Mouse (Mus musculus) E14TG2a.4 (cell line): ENCODE data around the gene Fam19a2.

ENCODE experiments used
- H3K27me3 ChIP-seq: 2 replicates; pipeline ENCODE4 v1.6.1; 2014; ENCODE audit warnings: low read length, control low read depth; ENCODE audit not compliant: insufficient read depth
- H3K36me3 ChIP-seq: 2 replicates; pipeline ENCODE4 v1.6.1; 2014; ENCODE audit warnings: low read length, control low read depth; ENCODE audit not compliant: insufficient read depth
- H3K4me1 ChIP-seq: replicated peaks from 2 replicates; pipeline ENCODE4 v1.6.1; 2014; ENCODE audit warnings: low read depth, low read length, control low read depth
- H3K4me3 ChIP-seq: replicated peaks from 2 replicates; pipeline ENCODE4 v1.5.1; 2014; ENCODE audit warnings: mild to moderate bottlenecking, low read length
- H3K9me3 ChIP-seq: 2 replicates; pipeline ENCODE4 v1.6.1; 2014; ENCODE audit warnings: low read length, control low read depth
- CTCF ChIP-seq: conservative IDR thresholded peaks from 2 replicates; pipeline ENCODE4 v1.5.1; 2014; ENCODE audit warnings: low read length
- NANOG ChIP-seq: IDR thresholded peaks from 2 replicates; pipeline ENCODE4 v1.6.1; 2014; ENCODE audit warnings: borderline replicate concordance, low read length, mixed read lengths
- POU5F1 ChIP-seq: IDR thresholded peaks from 2 replicates; pipeline ENCODE4 v1.6.1; 2014; ENCODE audit warnings: low read length, borderline replicate concordance

The Fam19a2 gene

GRCm38 (mm10) chr10:123357010-123357409 lies 93.2 kb downstream of the Fam19a2 start:
- Histone ChIP-seq H3K36me3 (no peaks in the 10 kb centered on the region), H3K9me3 (no peaks in the 10 kb centered on the region), H3K27me3 (peaks cover 2% of the 10 kb centered on the region; the same call in 1 of the 2 replicates), H3K4me1 (no peaks in the 10 kb centered on the region), H3K4me3 (peak overlapping the region; percentile 23; the same call in 1 of the 2 replicates)
- TF ChIP-seq POU5F1: no peak
- TF ChIP-seq NANOG: no peak
- no peak for TF ChIP-seq CTCF

- Histone ChIP-seq H3K4me3 (no peak overlapping the region), H3K9me3 (no peaks in the 10 kb centered on the region), H3K36me3 (no peaks in the 10 kb centered on the region), H3K27me3 (peaks cover 2% of the 10 kb centered on the region; the same call in 1 of the 2 replicates), H3K4me1 (no peaks in the 10 kb centered on the region)
- TF ChIP-seq CTCF: no peak
- TF ChIP-seq NANOG: no peak
- TF ChIP-seq POU5F1: no peak
These were observed 96.7 kb downstream of the Fam19a2 start for GRCm38 (mm10) chr10:123360492-123360891.

GRCm38 (mm10) chr10:123364628-123365027 lies 100.8 kb downstream of the Fam19a2 start:
- TF ChIP-seq CTCF: no peak
- Histone ChIP-seq H3K27me3 (no peaks in the 10 kb centered on the region), H3K4me3 (no peak overlapping the region), H3K36me3 (no peaks in the 10 kb centered on the region), H3K9me3 (no peaks in the 10 kb centered on the region), H3K4me1 (no peaks in the 10 kb centered on the region)

DNA sequence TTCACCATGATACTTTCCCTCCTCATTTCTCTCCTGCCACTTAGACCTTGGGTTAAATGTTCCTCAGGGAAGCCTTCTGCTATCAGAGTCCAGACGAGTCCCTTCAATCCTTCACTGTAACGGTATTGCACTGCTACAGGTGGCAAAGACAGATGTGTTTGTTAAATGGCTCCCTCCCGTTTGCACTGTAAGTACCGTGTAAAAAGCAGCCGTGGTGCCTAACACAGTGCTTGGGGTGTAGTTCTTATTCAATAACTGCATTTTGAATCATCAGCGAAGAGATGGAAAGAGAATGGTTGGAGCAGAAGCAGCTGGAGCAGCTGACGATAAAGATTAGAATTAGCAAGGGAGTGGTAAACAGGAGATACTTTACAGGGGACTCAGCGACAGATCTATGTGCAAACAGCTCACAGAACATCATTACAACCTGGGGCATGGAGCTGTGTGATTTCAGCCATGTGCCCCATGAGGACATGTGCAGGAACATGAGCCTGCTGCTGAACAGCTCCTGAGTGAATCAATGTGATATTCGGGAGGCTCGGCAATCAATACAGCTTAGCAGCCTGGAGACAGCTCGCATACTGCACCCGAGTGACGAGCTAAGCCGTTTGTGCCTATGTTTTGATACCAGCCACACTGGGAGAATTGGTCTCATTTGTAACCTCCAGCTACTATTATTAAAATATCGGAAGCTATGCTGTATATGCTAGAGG lies 103.5 kb downstream of the Fam19a2 start:
- no peaks in the 10 kb centered on the region for H3K27me3 ChIP-seq
- H3K4me3 ChIP-seq: no peak overlapping the region
- TF ChIP-seq NANOG (no peak), POU5F1 (no peak), CTCF (no peak)
- H3K4me1 ChIP-seq: no peaks in the 10 kb centered on the region
- no peaks in the 10 kb centered on the region for H3K36me3 ChIP-seq
- H3K9me3 ChIP-seq: no peaks in the 10 kb centered on the region

GRCm38 (mm10) chr10:123383277-123383676 lies 119.5 kb downstream of the Fam19a2 start:
- H3K36me3 ChIP-seq: no peaks in the 10 kb centered on the region
- H3K9me3 ChIP-seq: peaks cover 10% of the 10 kb centered on the region
- TF ChIP-seq POU5F1: no peak
- no peak for TF ChIP-seq CTCF
- no peak for TF ChIP-seq NANOG
- no peak overlapping the region for H3K4me3 ChIP-seq
- no peaks in the 10 kb centered on the region for H3K4me1 ChIP-seq
- H3K27me3 ChIP-seq: no peaks in the 10 kb centered on the region

DNA sequence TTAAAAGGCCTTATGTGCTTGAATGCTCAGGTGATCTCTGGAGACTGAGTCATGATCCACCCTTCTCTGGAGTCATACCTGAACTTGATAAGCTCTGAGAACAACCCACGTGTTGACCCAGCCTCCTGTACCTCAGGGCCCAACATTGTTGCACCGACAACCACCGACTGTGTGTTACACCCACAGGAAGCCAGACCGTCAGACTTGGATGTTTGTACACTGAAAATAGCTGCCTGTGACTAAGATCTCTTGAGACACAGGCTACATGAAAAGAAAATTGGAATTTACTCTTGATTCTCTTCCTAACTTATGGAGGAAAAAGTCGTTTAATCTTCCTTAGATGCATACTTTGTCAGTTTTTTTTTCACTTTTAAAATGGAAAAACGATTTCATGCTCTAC lies 121.8 kb downstream of the Fam19a2 start:
- no peak for TF ChIP-seq POU5F1
- TF ChIP-seq CTCF: no peak
- no peak for TF ChIP-seq NANOG
- Histone ChIP-seq H3K36me3 (no peaks in the 10 kb centered on the region), H3K4me3 (no peak overlapping the region), H3K9me3 (peaks cover 10% of the 10 kb centered on the region), H3K27me3 (no peaks in the 10 kb centered on the region), H3K4me1 (no peaks in the 10 kb centered on the region)

DNA sequence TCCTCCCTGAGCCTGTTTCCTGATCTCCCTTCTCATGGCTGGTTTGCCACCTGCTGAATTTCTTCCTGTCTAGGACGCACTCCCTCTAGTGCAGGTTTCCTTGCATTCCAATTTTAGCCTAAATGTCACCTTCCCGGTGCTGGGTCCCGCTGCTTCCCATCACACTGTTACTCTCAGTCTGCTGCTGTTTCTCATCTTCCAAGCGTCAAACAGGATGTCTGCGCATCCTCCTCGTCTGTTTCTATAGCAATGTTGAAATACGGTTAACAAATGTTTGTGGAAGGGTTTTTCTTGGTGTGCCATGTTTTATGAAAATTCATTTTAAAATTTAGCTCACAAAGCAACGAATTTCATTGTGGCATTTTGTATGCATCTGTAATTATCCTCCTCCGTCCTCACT lies 131.6 kb downstream of the Fam19a2 start:
- no peak for TF ChIP-seq CTCF
- TF ChIP-seq NANOG: no peak
- no peak for TF ChIP-seq POU5F1
- H3K27me3 ChIP-seq: no peaks in the 10 kb centered on the region
- no peaks in the 10 kb centered on the region for H3K4me1 ChIP-seq

GRCm38 (mm10) chr10:123398136-123398535 lies 134.3 kb downstream of the Fam19a2 start:
- no peaks in the 10 kb centered on the region for H3K4me1 ChIP-seq
- TF ChIP-seq POU5F1: no peak
- no peak for TF ChIP-seq CTCF
- no peak for TF ChIP-seq NANOG
- H3K9me3 ChIP-seq: no peaks in the 10 kb centered on the region
- no peaks in the 10 kb centered on the region for H3K36me3 ChIP-seq
- no peak overlapping the region for H3K4me3 ChIP-seq
- H3K27me3 ChIP-seq: no peaks in the 10 kb centered on the region

More for the DNA sequence above, 131.6 kb downstream of the Fam19a2 start:
- no peaks in the 10 kb centered on the region for H3K36me3 ChIP-seq
- no peak overlapping the region for H3K4me3 ChIP-seq
- H3K9me3 ChIP-seq: no peaks in the 10 kb centered on the region

DNA sequence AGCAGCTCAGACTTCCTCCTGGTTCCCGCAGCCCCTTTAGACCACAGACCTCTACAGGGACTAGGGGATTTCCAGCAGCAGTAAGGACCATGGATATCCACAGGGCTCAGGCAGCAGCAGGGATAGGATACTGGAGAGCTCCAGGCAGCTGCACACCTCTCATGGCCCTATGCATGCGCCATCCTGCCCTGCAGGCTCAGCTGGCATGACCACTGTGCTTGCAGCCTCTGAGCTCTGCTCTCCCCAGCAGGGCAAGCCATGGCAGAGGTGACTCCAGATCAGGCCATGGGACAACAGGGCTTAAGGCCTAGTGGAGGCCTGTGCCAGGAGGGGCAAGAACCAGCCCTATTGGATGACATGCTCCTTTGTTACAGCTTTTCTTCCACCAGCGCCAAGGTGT lies 137.4 kb downstream of the Fam19a2 start:
- Histone ChIP-seq H3K36me3 (no peaks in the 10 kb centered on the region), H3K27me3 (no peaks in the 10 kb centered on the region), H3K4me1 (no peaks in the 10 kb centered on the region), H3K4me3 (no peak overlapping the region), H3K9me3 (peaks cover 7% of the 10 kb centered on the region)
- TF ChIP-seq POU5F1 (no peak), NANOG (no peak), CTCF (no peak)
